Mouse (Mus musculus) heart, embryonic 14.5 days (tissue): ENCODE results near the gene Fam114a1. TPM values are rescaled to one million over a fixed set of nuclear protein-coding genes. Genes with fewer than 3 reads are reported as not detected.

Experiments used
- ATAC-seq: fragments of 200-750 bp; cut with Nextera tagmentation; 2 replicates; pipeline ENCODE4 v1.8.0; 2017; ENCODE audit warnings: low read depth, moderate TSS enrichment; ENCODE audit not compliant: insufficient number of reproducible peaks, insufficient read depth, low FRiP score
- H3K27ac ChIP-seq, 2 experiments: fragments of 200-500 bp in 1 of 2; fragments of 300-500 bp in 1 of 2; sonication (generic) in 1 of 2; replicated peaks in 1 of 2; 2 replicates each; pipeline ENCODE4 v1.5.1; 2012 to 2014; ENCODE audit warnings: low read depth in 2 of 2, low read length in 2 of 2, control low read depth in 1 of 2, mild to moderate bottlenecking in 1 of 2, mixed read lengths in 1 of 2; ENCODE audit not compliant: control insufficient read depth in 1 of 2, insufficient read depth in 1 of 2
- H3K27me3 ChIP-seq: fragments of 300-500 bp; sonication (generic); 2 replicates; pipeline ENCODE4 v1.6.1; 2014; ENCODE audit warnings: mild to moderate bottlenecking, low read length, control low read depth; ENCODE audit not compliant: control insufficient read depth, insufficient read depth
- H3K36me3 ChIP-seq: fragments of 300-500 bp; sonication (generic); 2 replicates; pipeline ENCODE4 v1.6.1; 2014; ENCODE audit warnings: mild to moderate bottlenecking, control low read depth, low read length, mixed read lengths; ENCODE audit not compliant: control insufficient read depth, insufficient read depth
- H3K4me1 ChIP-seq, 2 experiments: fragments of 200-500 bp in 1 of 2; fragments of 300-500 bp in 1 of 2; sonication (generic) in 1 of 2; 2 replicates each; pipeline ENCODE4 v1.6.1; 2012 to 2014; ENCODE audit warnings: low read length in 2 of 2, control low read depth in 1 of 2, mixed read lengths in 1 of 2; ENCODE audit not compliant: control insufficient read depth in 2 of 2, insufficient read depth in 2 of 2
- H3K4me2 ChIP-seq: fragments of 300-500 bp; sonication (generic); 2 replicates; pipeline ENCODE4 v1.6.1; 2014; ENCODE audit warnings: mild to moderate bottlenecking, low read length
- H3K4me3 ChIP-seq, 2 experiments: fragments of 200-500 bp in 1 of 2; fragments of 300-500 bp in 1 of 2; sonication (generic) in 1 of 2; 2 replicates each; pipeline ENCODE4 v1.5.1; 2012 to 2014; ENCODE audit warnings: low read length in 2 of 2, mild to moderate bottlenecking in 2 of 2, control low read depth in 1 of 2, low read depth in 1 of 2, moderate library complexity in 1 of 2; ENCODE audit not compliant: control insufficient read depth in 1 of 2, insufficient read depth in 1 of 2
- H3K9ac ChIP-seq: fragments of 300-500 bp; sonication (generic); 2 replicates; pipeline ENCODE4 v1.6.1; 2014; ENCODE audit warnings: mild to moderate bottlenecking, low read length
- H3K9me3 ChIP-seq: fragments of 300-500 bp; sonication (generic); 2 replicates; pipeline ENCODE4 v1.6.1; 2016; ENCODE audit warnings: low read length, control low read depth; ENCODE audit not compliant: control insufficient read depth
- WGBS: fragments of 180-500 bp; shearing (Covaris S2); extraction: QIAGEN DNeasy Blood & Tissue Kit; methylation state at CpG from one replicate; pipeline ENCODE4 v1.1.7; 2014; 5-methylcytosine and 5-hydroxymethylcytosine counted together
- polyA plus RNA-seq: library from polyadenylated mRNA; unstranded; fragments of >200 nt; fragmentation: Nextera tagmentation; extraction: Ambion mirVana; gene quantifications from 2 replicates; pipeline ENCODE4 v1.2.1, GENCODE M21; 2014

Gene Fam114a1
- 36.5 and 38.4 TPM in 2 replicates for polyA plus RNA-seq

DNA sequence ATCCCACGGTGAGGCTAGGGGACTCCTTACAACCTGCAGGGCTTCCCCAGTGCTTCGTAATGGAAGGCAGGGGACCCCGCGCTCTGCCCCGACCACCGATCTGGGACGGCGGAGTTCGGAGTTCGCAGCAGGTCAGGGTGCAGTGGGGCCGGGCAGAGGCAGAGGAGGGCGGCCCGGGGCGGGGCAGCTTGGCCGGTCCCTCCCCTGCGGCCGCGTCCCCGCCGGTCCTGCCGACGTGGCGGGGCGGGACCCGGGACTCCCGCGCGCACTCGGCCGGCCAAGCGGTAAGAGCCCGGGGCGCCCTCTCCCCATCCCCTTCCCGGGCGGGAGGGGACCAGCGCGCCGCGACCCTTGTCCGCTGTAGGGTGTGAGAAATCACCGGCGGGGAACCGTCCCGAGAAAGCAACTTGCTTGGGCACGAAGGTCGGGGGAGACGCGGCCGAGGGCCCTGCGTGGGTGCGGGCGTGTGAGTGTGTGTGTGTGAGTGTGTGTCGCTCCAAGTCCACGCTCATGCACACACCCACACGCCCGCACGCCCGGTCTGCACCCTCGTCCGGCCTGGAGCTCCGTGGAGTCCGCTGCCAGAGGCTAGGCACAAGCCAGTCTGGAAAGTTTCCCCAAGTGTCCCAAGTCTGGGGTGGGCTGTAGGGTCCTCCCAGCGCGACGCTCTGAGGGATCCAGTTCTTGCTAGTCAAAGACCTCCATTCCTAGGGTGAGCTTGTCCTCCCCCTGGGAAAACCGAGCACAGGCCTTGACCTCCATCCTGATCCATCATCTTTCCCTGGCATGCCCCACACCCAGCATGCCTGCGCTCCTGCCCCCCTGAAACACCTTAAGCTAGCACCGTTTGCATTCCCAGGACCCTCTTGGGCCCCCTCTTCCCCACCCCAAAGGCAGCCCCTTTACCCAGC is at the start of gene Fam114a1:
Gene Fam114a1 (plus strand): TSS at position 211 of the 911 bp plus-strand sequence.
- 1% methylated on average over 62 of the region's 68 CpGs for WGBS
- H3K9me3 ChIP-seq, result no peaks in the 10 kb centered on the region
- H3K27me3 ChIP-seq, result no peaks in the 10 kb centered on the region
- peak within 1 kb of the TSS; percentile 68 to 79 for H3K27ac ChIP-seq
- peaks cover 8% of the 10 kb centered on the region for H3K36me3 ChIP-seq
- peaks cover 2 to 6% of the 10 kb centered on the region in 2 experiments; a peak in 1 of 4 replicates for H3K4me1 ChIP-seq
- peak within 1 kb of the TSS; percentile 63 to 82 for H3K4me3 ChIP-seq
- H3K9ac ChIP-seq, result peak within 1 kb of the TSS; percentile 93
- ATAC-seq, result peak; percentile 85
- peak within 1 kb of the TSS; percentile 80 for H3K4me2 ChIP-seq

DNA sequence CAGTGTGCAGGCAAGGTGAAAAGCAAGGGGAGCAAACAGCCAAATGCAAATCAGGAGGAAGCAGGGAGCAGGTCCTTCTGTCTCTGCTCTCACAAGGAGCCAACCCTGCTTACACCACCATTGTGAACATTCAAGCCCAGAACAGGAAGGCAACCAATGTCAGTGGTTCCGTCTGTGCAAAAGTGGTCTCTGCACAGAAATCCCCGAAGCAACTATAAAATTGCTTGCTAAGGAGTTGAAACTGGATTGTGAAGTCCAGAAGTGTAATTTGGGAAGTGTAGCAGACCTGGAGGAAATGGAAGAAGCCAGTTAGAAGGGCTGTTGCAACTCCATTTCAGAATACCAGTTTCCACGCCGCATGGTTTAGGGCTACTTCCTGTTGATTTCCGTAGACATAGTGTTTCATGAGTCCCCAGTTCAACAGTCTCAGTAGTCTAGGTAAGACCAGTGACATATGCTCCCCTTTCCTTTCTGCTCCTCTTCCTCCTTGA is 46.9 kb upstream of the Fam114a1 start:
- Histone ChIP-seq H3K4me3 (no peak overlapping the region), H3K4me1 (no peaks in the 10 kb centered on the region), H3K27ac (no peak overlapping the region), H3K27me3 (no peaks in the 10 kb centered on the region), H3K9me3 (no peaks in the 10 kb centered on the region), H3K9ac (no peak overlapping the region), H3K4me2 (no peak overlapping the region), H3K36me3 (no peaks in the 10 kb centered on the region)
- 91% methylated on average over 5 of the region's 5 CpGs for WGBS
- no peak for ATAC-seq

DNA sequence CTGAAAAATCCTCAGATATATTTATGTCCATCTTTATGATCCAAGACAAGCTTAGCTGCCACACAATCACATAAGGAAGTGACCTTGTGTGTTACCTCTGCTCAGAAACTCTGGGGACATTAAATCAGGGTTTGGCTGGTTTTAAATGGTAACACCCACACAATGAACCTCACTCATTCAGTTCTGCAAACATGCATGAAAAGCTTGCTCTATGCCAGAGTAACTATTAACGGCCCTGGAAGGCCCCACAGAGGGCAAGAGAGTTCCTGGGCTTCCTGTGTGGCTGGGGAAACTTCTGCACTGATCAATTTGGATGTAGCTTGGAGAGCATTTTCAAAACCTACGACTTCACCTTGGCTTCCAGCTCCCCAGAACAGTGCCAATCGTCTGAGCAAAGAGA is 37.7 kb upstream of the Fam114a1 start:
- Histone ChIP-seq H3K4me3 (no peak overlapping the region), H3K27me3 (no peaks in the 10 kb centered on the region), H3K27ac (no peak overlapping the region), H3K4me1 (no peaks in the 10 kb centered on the region), H3K4me2 (no peak overlapping the region), H3K36me3 (no peaks in the 10 kb centered on the region), H3K9ac (no peak overlapping the region), H3K9me3 (no peaks in the 10 kb centered on the region)
- no peak for ATAC-seq
- WGBS, result 61% methylated on average over 3 of the region's 3 CpGs

DNA sequence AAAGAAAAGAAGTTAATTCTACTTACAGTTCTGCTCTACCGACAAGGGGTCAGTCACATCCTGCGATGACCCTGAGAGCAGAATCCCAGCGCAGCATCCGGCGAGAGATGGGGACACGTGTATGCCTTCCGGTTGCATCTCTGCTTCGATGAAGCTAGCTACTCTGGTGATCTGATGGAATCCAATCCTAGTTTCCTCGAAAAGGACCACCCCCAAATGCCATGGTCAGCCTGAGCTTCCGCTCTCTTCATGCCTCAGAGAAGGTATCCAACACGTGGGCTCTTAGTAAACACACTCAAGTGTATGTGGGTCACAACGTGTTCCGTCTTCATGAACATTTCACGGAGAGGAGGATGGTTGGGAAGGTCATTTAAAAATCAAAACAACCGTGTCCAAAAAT is 37.1 kb upstream of the Fam114a1 start:
- H3K4me3 ChIP-seq, result no peak overlapping the region
- no peaks in the 10 kb centered on the region for H3K36me3 ChIP-seq
- no peak overlapping the region; a peak in 1 of 4 replicates for H3K27ac ChIP-seq
- H3K9ac ChIP-seq, result no peak overlapping the region
- 87% methylated on average over 15 of the region's 15 CpGs for WGBS
- no peaks in the 10 kb centered on the region for H3K4me1 ChIP-seq
- H3K4me2 ChIP-seq, result no peak overlapping the region
- H3K9me3 ChIP-seq, result no peaks in the 10 kb centered on the region
- H3K27me3 ChIP-seq, result no peaks in the 10 kb centered on the region
- ATAC-seq, result no peak

DNA sequence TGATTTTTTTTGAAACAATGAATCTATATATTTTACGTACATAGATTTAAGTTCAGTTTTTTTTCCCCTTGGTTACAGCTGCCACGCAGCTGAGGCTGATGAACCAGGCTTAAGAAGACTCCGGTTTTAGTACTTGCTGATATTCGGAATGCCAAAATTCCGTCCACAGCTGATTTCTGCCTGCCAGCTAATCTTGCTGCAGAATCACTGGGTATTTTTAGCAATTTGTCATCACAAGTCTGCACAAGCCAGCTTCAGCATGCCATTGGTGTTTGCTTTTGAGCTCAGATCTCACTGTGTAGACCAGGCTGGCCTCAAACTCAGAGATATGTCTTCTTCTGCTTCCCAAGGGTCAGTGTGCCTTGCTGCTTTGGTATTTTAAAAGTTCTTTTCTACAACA is 18.4 kb upstream of the Fam114a1 start:
- no peak for ATAC-seq
- Histone ChIP-seq H3K36me3 (no peaks in the 10 kb centered on the region), H3K4me1 (no peaks in the 10 kb centered on the region), H3K27me3 (no peaks in the 10 kb centered on the region), H3K27ac (no peak overlapping the region), H3K4me2 (no peak overlapping the region), H3K9me3 (no peaks in the 10 kb centered on the region), H3K4me3 (no peak overlapping the region), H3K9ac (no peak overlapping the region)
- WGBS, result 55% methylated on average over 5 of the region's 5 CpGs

DNA sequence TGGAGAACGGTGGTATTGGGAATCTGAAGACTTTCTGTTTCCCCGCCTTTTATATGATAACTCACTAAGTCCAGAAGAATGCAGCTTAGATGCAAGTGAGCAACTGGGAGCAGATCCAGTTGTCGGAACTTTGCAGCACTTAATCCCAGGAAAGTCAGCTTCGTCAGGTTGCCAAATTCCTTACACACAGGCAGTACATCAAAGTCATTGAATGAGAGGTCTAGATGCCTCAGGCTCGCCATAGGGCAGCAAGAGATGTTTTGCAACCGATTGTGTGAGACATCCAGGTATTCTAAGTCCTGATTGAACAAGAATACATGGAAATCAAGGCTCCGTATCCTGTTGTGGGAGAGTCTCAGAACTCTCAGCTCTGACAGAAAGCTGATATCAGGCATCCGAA is 14.9 kb upstream of the Fam114a1 start:
- WGBS, result 62% methylated on average over 8 of the region's 8 CpGs
- no peaks in the 10 kb centered on the region for H3K36me3 ChIP-seq
- H3K4me2 ChIP-seq, result no peak overlapping the region
- ATAC-seq, result no peak
- H3K4me3 ChIP-seq, result no peak overlapping the region
- H3K27me3 ChIP-seq, result no peaks in the 10 kb centered on the region
- no peaks in the 10 kb centered on the region for H3K9me3 ChIP-seq
- H3K27ac ChIP-seq, result no peak overlapping the region
- H3K9ac ChIP-seq, result no peak overlapping the region
- H3K4me1 ChIP-seq, result no peaks in the 10 kb centered on the region

DNA sequence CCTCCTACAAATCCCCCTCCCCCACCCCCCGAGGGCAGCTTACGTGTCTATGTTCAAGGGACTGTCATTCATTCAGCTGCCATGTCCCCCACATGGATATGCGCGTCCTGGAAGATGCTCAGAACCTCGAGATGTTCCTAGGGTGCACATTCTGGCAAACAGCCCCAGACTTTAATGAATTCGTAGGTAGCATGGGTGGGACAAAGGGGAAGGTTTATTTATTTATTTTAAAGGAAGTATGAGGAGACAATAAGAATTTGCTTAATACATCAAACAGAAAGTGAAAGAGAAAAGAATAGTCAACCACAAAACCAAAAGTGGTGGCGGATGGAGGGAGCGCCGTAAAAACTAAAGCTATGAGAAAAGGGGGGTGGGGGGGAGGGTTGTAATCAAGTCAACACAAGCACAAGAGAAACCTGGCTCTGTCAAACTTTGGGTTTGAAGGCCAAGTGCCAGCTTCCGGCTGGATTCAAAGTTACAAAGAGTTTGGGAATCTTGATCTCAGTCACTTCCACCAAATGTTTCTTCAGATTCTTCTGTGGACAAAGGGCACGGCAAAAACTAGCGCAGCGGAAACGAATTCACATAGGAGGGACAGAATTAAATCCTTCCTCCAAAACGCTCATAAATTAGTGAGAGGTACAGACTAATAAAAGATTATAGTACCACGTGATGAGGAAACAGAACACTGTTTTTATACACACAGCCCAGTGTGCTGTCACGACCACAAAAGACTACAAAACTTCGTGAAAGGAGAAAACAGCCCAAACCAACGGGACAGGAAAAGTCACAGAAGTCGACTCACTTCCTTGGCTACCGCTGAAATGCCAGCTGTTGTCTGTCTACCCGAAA is 10.7 kb upstream of the Fam114a1 start:
- no peak overlapping the region for H3K4me3 ChIP-seq
- H3K4me2 ChIP-seq, result no peak overlapping the region
- H3K4me1 ChIP-seq, result no peaks in the 10 kb centered on the region

More for the DNA sequence above, 10.7 kb upstream of the Fam114a1 start:
- Histone ChIP-seq H3K9me3 (no peaks in the 10 kb centered on the region), H3K27ac (no peak overlapping the region), H3K9ac (no peak overlapping the region), H3K36me3 (no peaks in the 10 kb centered on the region), H3K27me3 (no peaks in the 10 kb centered on the region)
- WGBS, result 73% methylated on average over 22 of the region's 22 CpGs
- no peak for ATAC-seq
